Mouse (Mus musculus) G1E (cell line): ENCODE measurements around the gene Galnt14.

Source experiments
- CTCF ChIP-seq: IDR thresholded peaks from 2 replicates; pipeline ENCODE4 v1.5.1; 2012; ENCODE audit warnings: low read depth, low read length, inconsistent platforms, mixed read lengths
- GATA1 ChIP-seq: IDR thresholded peaks from 2 replicates; pipeline ENCODE4 v1.6.1; 2012; ENCODE audit warnings: borderline replicate concordance, low read length, inconsistent platforms, mixed read lengths
- GATA2 ChIP-seq: IDR thresholded peaks from 2 replicates; pipeline ENCODE4 v1.6.1; 2012; ENCODE audit warnings: low read depth, low read length, inconsistent platforms, borderline replicate concordance
- POLR2AphosphoS5 ChIP-seq: IDR thresholded peaks from 2 replicates; pipeline ENCODE4 v1.6.1; 2012; ENCODE audit warnings: low read depth, low read length, inconsistent platforms; ENCODE audit not compliant: insufficient replicate concordance
- TAL1 ChIP-seq: conservative IDR thresholded peaks from 2 replicates; pipeline ENCODE4 v1.6.1; 2012; ENCODE audit warnings: low read depth, low read length, inconsistent platforms, mixed read lengths

- TF ChIP-seq CTCF (no peak), TAL1 (no peak), GATA1 (no peak), GATA2 (no peak), POLR2AphosphoS5 (no peak)
These were observed 1.8 kb downstream of the Galnt14 start for GRCm38 (mm10) chr17:73708451-73708850.
